Mouse (Mus musculus) thymus, adult 2 months (tissue): Measurements from ENCODE around the gene Prim2. TPM values are rescaled to one million over a fixed set of nuclear protein-coding genes. Genes with fewer than 3 reads are reported as not detected.

Source experiments
- DNase-seq: peaks from one replicate; pipeline ENCODE4 v3.0.0; 2021
- H3K27ac ChIP-seq: fragments of 200-500 bp; 2 replicates; pipeline ENCODE4 v1.5.1; 2012; ENCODE audit warnings: low read length, control low read depth; ENCODE audit not compliant: control insufficient read depth, insufficient read depth
- H3K27me3 ChIP-seq: fragments of 200-500 bp; 2 replicates; pipeline ENCODE4 v1.6.1; 2012; ENCODE audit warnings: mild to moderate bottlenecking, low read length, moderate library complexity, mixed read lengths; ENCODE audit not compliant: control insufficient read depth, insufficient read depth
- H3K36me3 ChIP-seq: fragments of 200-500 bp; 2 replicates; pipeline ENCODE4 v1.6.1; 2012; ENCODE audit warnings: mild to moderate bottlenecking, low read length, moderate library complexity; ENCODE audit not compliant: control insufficient read depth, insufficient read depth
- H3K4me1 ChIP-seq: fragments of 200-500 bp; replicated peaks from 2 replicates; pipeline ENCODE4 v1.6.1; 2012; ENCODE audit warnings: low read length; ENCODE audit not compliant: control insufficient read depth, insufficient read depth
- H3K4me3 ChIP-seq: fragments of 200-500 bp; 2 replicates; pipeline ENCODE4 v1.5.1; 2012; ENCODE audit warnings: mild to moderate bottlenecking, low read length, control low read depth, moderate library complexity; ENCODE audit not compliant: control insufficient read depth, insufficient read depth
- CTCF ChIP-seq: fragments of 200-500 bp; IDR thresholded peaks from 2 replicates; pipeline ENCODE4 v1.5.1; 2012; ENCODE audit warnings: mild to moderate bottlenecking, control low read depth, low read length, moderate library complexity, borderline replicate concordance; ENCODE audit not compliant: control insufficient read depth, poor library complexity, insufficient read depth; ENCODE audit errors: extremely low read depth
- POLR2A ChIP-seq: fragments of 200-500 bp; IDR thresholded peaks from 2 replicates; pipeline ENCODE4 v1.6.1; 2012; ENCODE audit warnings: mild to moderate bottlenecking, low read length, control low read depth, moderate library complexity; ENCODE audit not compliant: control insufficient read depth, poor library complexity, insufficient read depth; ENCODE audit errors: extremely low read depth
- WGBS: fragments of 180-500 bp; shearing (Covaris S2); methylation state at CpG from one replicate; pipeline ENCODE4 v1.1.7; 2018; 5-methylcytosine and 5-hydroxymethylcytosine counted together
- polyA plus RNA-seq: library from polyadenylated mRNA; depleted of rRNA; stranded (reverse); fragments of >200 nt; gene quantifications from 2 replicates; pipeline ENCODE4 v1.2.3, GENCODE M21; 2012

The Prim2 gene
- polyA plus RNA-seq, 1 experiment, result 16.2 TPM

DNA sequence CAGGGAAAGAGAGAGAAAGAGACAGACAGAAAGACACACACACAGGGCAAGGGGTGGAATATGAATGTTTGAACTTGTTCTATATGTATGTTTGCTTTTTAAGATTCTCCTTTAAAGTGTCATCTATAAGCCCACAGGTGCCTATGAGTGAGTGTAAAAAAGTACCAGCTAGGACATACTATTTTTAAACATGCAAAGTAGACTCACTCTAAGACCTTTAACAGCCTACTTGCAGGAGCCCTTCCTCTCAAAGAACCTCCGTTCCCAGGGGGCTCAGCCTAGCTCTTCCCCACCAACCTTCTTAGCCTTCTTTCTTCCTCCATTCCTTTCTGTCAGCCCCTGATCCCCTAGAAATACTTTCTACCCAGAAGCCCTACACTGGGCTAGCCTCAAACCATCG is 73.7 kb downstream of the Prim2 start:
- no peak for TF ChIP-seq POLR2A
- no peak for TF ChIP-seq CTCF
- Histone ChIP-seq H3K36me3 (no peaks in the 10 kb centered on the region), H3K4me3 (no peak overlapping the region), H3K27me3 (no peaks in the 10 kb centered on the region), H3K4me1 (peaks cover 17% of the 10 kb centered on the region), H3K27ac (peak overlapping the region; percentile 41; the same call in 1 of the 2 replicates)
- no peak for DNase-seq
- 69% methylated on average over 2 of the region's 2 CpGs for WGBS

DNA sequence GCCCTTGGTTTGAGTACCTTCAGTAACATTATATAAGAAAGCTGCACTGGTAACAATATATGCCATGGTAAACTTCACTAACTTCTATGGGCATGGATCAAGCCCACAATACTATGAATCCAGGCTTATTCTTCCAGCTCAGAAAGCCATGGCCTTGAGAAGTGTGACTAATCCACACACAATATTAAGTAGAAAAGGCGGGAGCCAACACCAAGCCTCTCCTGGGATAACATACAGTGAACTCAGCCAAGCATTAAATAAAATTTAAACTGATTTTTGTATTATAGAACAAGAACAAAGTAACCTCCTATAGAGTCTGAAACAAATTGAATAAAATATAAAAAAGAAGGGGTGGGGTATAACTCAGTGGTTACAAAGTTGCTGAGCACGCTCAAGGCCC is 74.6 kb downstream of the Prim2 start:
- Histone ChIP-seq H3K36me3 (no peaks in the 10 kb centered on the region), H3K4me1 (peaks cover 17% of the 10 kb centered on the region), H3K4me3 (no peak overlapping the region), H3K27ac (no peak overlapping the region), H3K27me3 (no peaks in the 10 kb centered on the region)
- TF ChIP-seq POLR2A (no peak), CTCF (no peak)
- DNase-seq, result no peak
- 92% methylated on average over 2 of the region's 2 CpGs for WGBS

DNA sequence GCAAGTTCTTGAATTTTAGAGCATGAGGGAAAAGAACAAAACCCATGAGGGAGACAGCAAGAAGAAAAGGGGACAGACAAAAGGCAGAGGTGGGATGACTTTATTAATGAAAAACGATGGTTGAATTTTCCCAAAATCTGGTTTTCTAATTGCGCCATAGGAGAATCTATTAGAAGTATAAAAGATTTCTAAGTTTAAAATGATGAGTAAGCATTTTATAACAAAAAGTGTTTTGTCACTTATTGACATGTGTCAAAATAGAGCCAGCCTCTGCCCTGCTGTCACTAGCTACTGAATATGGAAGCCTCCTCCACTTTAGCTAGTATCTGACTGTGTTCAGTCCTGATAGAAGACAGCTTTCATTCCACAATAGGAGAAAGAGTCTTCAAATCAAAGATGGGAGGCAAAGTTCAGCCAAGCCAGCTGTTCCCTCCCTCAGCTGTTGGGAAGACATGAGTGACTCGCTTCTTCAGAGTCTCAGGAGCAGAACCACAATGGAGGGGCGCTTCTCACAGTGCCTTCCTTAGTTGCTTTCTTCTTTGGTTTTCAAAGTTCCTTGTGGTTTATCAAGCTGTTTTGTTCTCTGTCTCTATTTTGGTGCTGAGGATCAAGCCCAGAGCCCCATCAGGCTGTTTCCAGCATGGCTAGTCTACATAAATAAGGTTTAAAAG is 75.7 kb downstream of the Prim2 start:
- H3K27me3 ChIP-seq, result no peaks in the 10 kb centered on the region
- peaks cover 17% of the 10 kb centered on the region for H3K4me1 ChIP-seq
- no peak overlapping the region for H3K27ac ChIP-seq
- 55% methylated on average over 4 of the region's 4 CpGs for WGBS
- peak; percentile 27 for DNase-seq
- TF ChIP-seq CTCF (no peak), POLR2A (no peak)
- H3K36me3 ChIP-seq, result no peaks in the 10 kb centered on the region
- H3K4me3 ChIP-seq, result no peak overlapping the region

DNA sequence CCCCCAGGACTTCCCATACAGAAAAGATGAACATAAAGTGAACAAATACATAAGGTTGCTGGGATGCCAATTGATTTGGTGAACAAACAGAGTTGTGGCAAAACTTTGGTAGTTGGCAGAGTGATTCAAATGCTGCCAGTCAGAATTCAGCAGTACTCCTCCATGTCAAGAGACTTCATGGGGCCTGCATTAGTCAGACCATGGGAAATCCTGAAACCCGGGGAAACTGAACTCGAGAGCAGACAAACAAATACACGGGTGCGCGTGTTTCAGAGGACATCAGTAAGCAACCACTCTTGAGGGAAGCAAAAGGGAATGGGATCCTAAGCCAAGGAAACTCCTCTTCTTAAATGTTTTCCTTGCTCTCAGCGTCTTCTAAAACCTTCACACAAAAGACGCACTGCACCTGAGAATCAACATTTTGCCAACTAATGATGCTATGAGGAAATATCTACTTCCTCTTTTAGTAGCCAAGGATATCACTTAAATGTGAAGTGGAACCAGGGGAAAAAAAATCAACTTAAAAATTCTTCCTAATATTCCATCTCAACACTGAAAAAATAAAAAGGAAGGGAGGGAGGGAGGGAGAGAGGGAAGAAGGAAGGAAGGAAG is 77.5 kb downstream of the Prim2 start:
- 86% methylated on average over 7 of the region's 7 CpGs for WGBS

DNA sequence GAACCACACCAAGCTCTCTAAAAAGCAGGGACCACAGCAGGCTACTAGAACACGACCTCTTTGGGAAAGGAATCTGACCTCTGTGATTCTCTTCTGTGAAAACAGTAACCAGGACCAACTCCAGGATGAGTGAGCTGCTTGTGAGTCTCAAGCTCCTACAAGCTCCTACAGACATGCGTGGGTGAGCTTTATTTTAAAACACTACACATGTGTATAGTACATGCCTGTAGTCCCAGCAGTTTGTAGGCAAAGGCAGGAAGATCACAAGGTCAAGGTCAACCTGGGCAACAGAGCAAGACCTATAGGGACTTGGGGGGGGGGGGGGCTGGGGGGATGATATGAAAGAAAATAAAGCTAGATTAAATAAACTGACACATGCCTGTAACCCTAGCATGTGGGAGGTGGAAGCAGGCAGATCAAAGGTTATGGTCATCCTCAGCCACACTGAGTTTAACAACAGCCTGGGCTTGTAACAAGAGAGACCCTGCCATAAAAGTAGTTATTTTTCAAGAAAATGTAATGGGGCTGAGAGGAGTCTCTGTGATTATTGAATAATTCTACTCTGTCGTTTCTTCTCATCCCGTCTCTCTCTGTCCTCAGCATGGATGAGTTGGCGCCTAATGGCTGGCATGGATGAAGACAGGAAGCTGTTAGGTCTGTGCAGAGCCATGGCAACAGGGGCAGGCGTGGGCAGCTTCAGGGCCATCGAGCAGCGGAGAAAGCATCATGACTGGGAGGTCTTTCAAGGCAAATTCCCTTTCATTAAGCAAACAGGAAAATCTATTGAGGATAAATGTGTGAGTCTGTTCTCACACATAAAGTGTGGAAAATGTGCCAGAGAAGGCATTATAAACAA is 78.8 kb downstream of the Prim2 start:
- no peaks in the 10 kb centered on the region for H3K27me3 ChIP-seq
- H3K4me1 ChIP-seq, result peaks cover 11% of the 10 kb centered on the region
- no peaks in the 10 kb centered on the region for H3K36me3 ChIP-seq
- no peak for DNase-seq
- TF ChIP-seq CTCF, result no peak
- no peak for TF ChIP-seq POLR2A
- WGBS, result 94% methylated on average over 8 of the region's 8 CpGs
- H3K4me3 ChIP-seq, result no peak overlapping the region
- no peak overlapping the region for H3K27ac ChIP-seq

More for the DNA sequence above, 77.5 kb downstream of the Prim2 start:
- no peak for DNase-seq
- Histone ChIP-seq H3K36me3 (no peaks in the 10 kb centered on the region), H3K27ac (no peak overlapping the region), H3K4me1 (peaks cover 17% of the 10 kb centered on the region), H3K4me3 (no peak overlapping the region), H3K27me3 (no peaks in the 10 kb centered on the region)
- TF ChIP-seq CTCF (no peak), POLR2A (no peak)

DNA sequence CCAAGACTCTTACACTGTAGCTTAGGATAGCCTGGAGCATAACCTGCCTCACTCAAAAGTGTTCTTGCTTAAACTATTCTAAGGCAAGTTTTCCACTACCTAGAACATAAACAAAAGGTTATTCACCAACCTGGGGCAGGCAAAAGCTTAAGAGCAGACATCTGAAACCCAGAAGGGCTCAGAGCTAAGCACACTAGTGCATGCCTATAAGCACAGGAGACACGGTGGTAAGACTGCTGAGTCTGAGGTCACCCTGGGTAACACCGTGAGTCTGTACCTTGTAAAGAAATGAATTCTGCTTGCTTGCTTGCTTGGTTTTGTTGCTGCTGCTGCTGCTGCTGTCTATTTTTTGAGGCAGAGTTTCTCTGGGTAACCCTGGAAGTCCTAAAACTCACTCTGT is 80.1 kb downstream of the Prim2 start:
- no peak overlapping the region for H3K27ac ChIP-seq
- no peak overlapping the region for H3K4me3 ChIP-seq
- WGBS, result 66% methylated on average over 2 of the region's 2 CpGs
- H3K4me1 ChIP-seq, result peaks cover 6% of the 10 kb centered on the region; the same call in 1 of the 2 replicates
- H3K36me3 ChIP-seq, result no peaks in the 10 kb centered on the region
- TF ChIP-seq CTCF, result no peak
- no peak for TF ChIP-seq POLR2A
- no peaks in the 10 kb centered on the region for H3K27me3 ChIP-seq
- no peak for DNase-seq
